Mouse (Mus musculus): ENCODE results near the gene Dnhd1.

GRCm38 (mm10) chr7:105703816-105704215, 53.2 kb downstream of the Dnhd1 start:
- TF ChIP-seq GATA1 (IDR thresholded peaks at IDR 0.05; ENCODE audit: low read length) (no peak), TAL1 (IDR thresholded peaks at IDR 0.05; ENCODE audit: low read length) (no peak)
